Mouse (Mus musculus): ENCODE results near the gene Gm5565. TPM values are rescaled to one million over a fixed set of nuclear protein-coding genes. Genes with fewer than 3 reads are reported as not detected.
"Not testable (repeated sequence)": the region's sequence is repeated elsewhere in the genome, so short reads cannot be mapped to it uniquely, and the experiment has no call there.

Gm5565 gene
- not detected in 2 replicates for polyA plus RNA-seq (2011; ENCODE audit: insufficient read depth, insufficient read length, low replicate concordance, missing spikeins)

- H3K4me1 ChIP-seq (ENCODE audit: control insufficient read depth, insufficient read depth, low read length); H3K27ac ChIP-seq (ENCODE audit: control insufficient read depth, insufficient read depth, low read depth, low read length, poor library complexity); H3K4me3 ChIP-seq (replicated peaks; ENCODE audit: control insufficient read depth, low read depth, low read length): not testable (repeated sequence)
- WGBS = 88% methylated on average over 3 of the region's 3 CpGs
Measured at GRCm38 (mm10) chr5:146160439-146160838, at the start of gene Gm5565. Gene Gm5565 (minus strand): TSS chr5:146160539.

- Histone ChIP-seq H3K4me1 (ENCODE audit: control insufficient read depth, insufficient read depth, low read length) (no peaks in the 10 kb centered on the region), H3K27ac (ENCODE audit: control insufficient read depth, insufficient read depth, low read depth, low read length, poor library complexity) (no peak overlapping the region), H3K4me3 (replicated peaks; ENCODE audit: control insufficient read depth, low read depth, low read length) (no peak overlapping the region)
- 85% methylated on average over 5 of the region's 5 CpGs for WGBS
- no peak for TF ChIP-seq CTCF (IDR thresholded peaks at IDR 0.05; ENCODE audit: control insufficient read depth, insufficient read depth, low read length)
- no peak for TF ChIP-seq POLR2A (IDR thresholded peaks at IDR 0.05; ENCODE audit: borderline replicate concordance, control insufficient read depth, low read depth, low read length)
Measured at GRCm38 (mm10) chr5:146205537-146205936, 45.2 kb upstream of the Gm5565 start.

- no peak overlapping the region for H3K4me3 ChIP-seq (replicated peaks; ENCODE audit: control insufficient read depth, low read depth, low read length)
- TF ChIP-seq CTCF (IDR thresholded peaks at IDR 0.05; ENCODE audit: control insufficient read depth, insufficient read depth, low read length) (no peak), POLR2A (IDR thresholded peaks at IDR 0.05; ENCODE audit: borderline replicate concordance, control insufficient read depth, low read depth, low read length) (no peak)
- no peaks in the 10 kb centered on the region; the same call in 1 of the 2 replicates for H3K4me1 ChIP-seq (ENCODE audit: control insufficient read depth, insufficient read depth, low read length)
- no peak overlapping the region for H3K27ac ChIP-seq (ENCODE audit: control insufficient read depth, insufficient read depth, low read depth, low read length, poor library complexity)
- WGBS = 21% methylated on average over 2 of the region's 2 CpGs
Measured at GRCm38 (mm10) chr5:146203921-146204320, 43.6 kb upstream of the Gm5565 start.

- TF ChIP-seq POLR2A (IDR thresholded peaks at IDR 0.05; ENCODE audit: borderline replicate concordance, control insufficient read depth, low read depth, low read length) (no peak), CTCF (IDR thresholded peaks at IDR 0.05; ENCODE audit: control insufficient read depth, insufficient read depth, low read length) (no peak)
- Histone ChIP-seq H3K27ac (ENCODE audit: control insufficient read depth, insufficient read depth, low read depth, low read length, poor library complexity) (no peak overlapping the region), H3K4me1 (ENCODE audit: control insufficient read depth, insufficient read depth, low read length) (no peaks in the 10 kb centered on the region; the same call in 1 of the 2 replicates), H3K4me3 (replicated peaks; ENCODE audit: control insufficient read depth, low read depth, low read length) (no peak overlapping the region)
- 93% methylated on average over 6 of the region's 6 CpGs for WGBS
Measured at GRCm38 (mm10) chr5:146200580-146200979, 40.2 kb upstream of the Gm5565 start.

- TF ChIP-seq CTCF (IDR thresholded peaks at IDR 0.05; ENCODE audit: control insufficient read depth, insufficient read depth, low read length) (no peak), POLR2A (IDR thresholded peaks at IDR 0.05; ENCODE audit: borderline replicate concordance, control insufficient read depth, low read depth, low read length) (no peak)
- Histone ChIP-seq H3K4me3 (replicated peaks; ENCODE audit: control insufficient read depth, low read depth, low read length) (no peak overlapping the region), H3K4me1 (ENCODE audit: control insufficient read depth, insufficient read depth, low read length) (no peaks in the 10 kb centered on the region; the same call in 1 of the 2 replicates), H3K27ac (ENCODE audit: control insufficient read depth, insufficient read depth, low read depth, low read length, poor library complexity) (no peak overlapping the region)
- 48% methylated on average over 2 of the region's 2 CpGs for WGBS
Measured at GRCm38 (mm10) chr5:146199540-146199939, 39.2 kb upstream of the Gm5565 start.

- Histone ChIP-seq H3K4me1 (ENCODE audit: control insufficient read depth, insufficient read depth, low read length) (no peaks in the 10 kb centered on the region; the same call in 1 of the 2 replicates), H3K27ac (ENCODE audit: control insufficient read depth, insufficient read depth, low read depth, low read length, poor library complexity) (no peak overlapping the region), H3K4me3 (replicated peaks; ENCODE audit: control insufficient read depth, low read depth, low read length) (no peak overlapping the region)
- no peak for TF ChIP-seq POLR2A (IDR thresholded peaks at IDR 0.05; ENCODE audit: borderline replicate concordance, control insufficient read depth, low read depth, low read length)
- TF ChIP-seq CTCF (IDR thresholded peaks at IDR 0.05; ENCODE audit: control insufficient read depth, insufficient read depth, low read length) = no peak
Measured at GRCm38 (mm10) chr5:146199073-146199472, 38.7 kb upstream of the Gm5565 start.

- H3K27ac ChIP-seq (ENCODE audit: control insufficient read depth, insufficient read depth, low read depth, low read length, poor library complexity) = no peak overlapping the region
- TF ChIP-seq POLR2A (IDR thresholded peaks at IDR 0.05; ENCODE audit: borderline replicate concordance, control insufficient read depth, low read depth, low read length) (no peak), CTCF (IDR thresholded peaks at IDR 0.05; ENCODE audit: control insufficient read depth, insufficient read depth, low read length) (no peak)
- no peaks in the 10 kb centered on the region for H3K4me1 ChIP-seq (ENCODE audit: control insufficient read depth, insufficient read depth, low read length)
- no peak overlapping the region for H3K4me3 ChIP-seq (replicated peaks; ENCODE audit: control insufficient read depth, low read depth, low read length)
- WGBS = 79% methylated on average over 8 of the region's 8 CpGs
Measured at GRCm38 (mm10) chr5:146193360-146193759, 33.0 kb upstream of the Gm5565 start.

GRCm38 (mm10) chr5:146190501-146191269 lies 30.3 kb upstream of the Gm5565 start:
- no peak for TF ChIP-seq CTCF (IDR thresholded peaks at IDR 0.05; ENCODE audit: control insufficient read depth, insufficient read depth, low read length)
- no peak for TF ChIP-seq POLR2A (IDR thresholded peaks at IDR 0.05; ENCODE audit: borderline replicate concordance, control insufficient read depth, low read depth, low read length)
- H3K4me1 ChIP-seq (ENCODE audit: control insufficient read depth, insufficient read depth, low read length) = no peaks in the 10 kb centered on the region
- 60% methylated on average over 3 of the region's 3 CpGs for WGBS
- H3K27ac ChIP-seq (ENCODE audit: control insufficient read depth, insufficient read depth, low read depth, low read length, poor library complexity) = no peak overlapping the region
- no peak overlapping the region for H3K4me3 ChIP-seq (replicated peaks; ENCODE audit: control insufficient read depth, low read depth, low read length)

All from bone marrow, adult 2 months (tissue).